Mouse (Mus musculus): ENCODE data around the gene Castor1. TPM values are rescaled to one million over a fixed set of nuclear protein-coding genes. Genes with fewer than 3 reads are reported as not detected.
A peak's percentile ranks its signal among the peaks of the same experiment; 100 is the strongest.

The Castor1 gene
- total and polyA plus RNA-seq, 3 experiments, result 4.7 to 23.7 (median 13.0) TPM

DNA sequence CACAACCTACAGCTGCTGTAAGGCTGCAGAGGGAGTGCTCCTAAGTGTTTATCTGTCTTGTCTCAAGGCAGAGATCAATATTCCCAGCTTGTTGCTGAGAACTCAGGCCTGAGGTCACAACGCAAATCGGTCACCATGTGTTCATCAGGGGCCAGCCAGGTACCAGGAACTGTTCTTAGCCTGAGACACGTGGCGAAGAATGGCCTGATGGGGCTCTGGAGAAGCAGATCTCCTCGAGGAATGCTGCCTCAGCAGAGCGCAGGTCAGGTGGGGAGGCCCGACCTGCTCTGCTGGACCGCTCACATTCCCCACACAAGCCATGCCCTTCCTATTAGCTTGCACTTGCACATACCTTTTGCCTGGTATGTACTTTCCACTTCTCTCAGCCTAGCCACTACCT is 21.4 kb upstream of the Castor1 start:
- Histone ChIP-seq H3K4me3 (replicated peaks in 1 of 3; ENCODE audit: low read depth in 2 of 3, low read length in 2 of 3, poor library complexity in 1 of 3) (peak overlapping the region in 1 of 3 experiments; percentile 0), H3K9ac (ENCODE audit: insufficient read depth, low read depth) (no peak overlapping the region), H3K27ac (ENCODE audit: insufficient read depth, low read depth) (0 out of 2 replicates have a peak overlapping the region, but pooled peaks have one; percentile 69), H3K4me2 (ENCODE audit: insufficient read depth, low read depth, poor library complexity, severe bottlenecking) (no peak overlapping the region), H3K79me2 (replicated peaks; ENCODE audit: control insufficient read depth, extremely low read depth, insufficient read depth, poor library complexity, severe bottlenecking) (peaks cover 15% of the 10 kb centered on the region), H3K36me3 (replicated peaks in 1 of 2; ENCODE audit: control insufficient read depth in 1 of 2, insufficient read depth in 1 of 2, low read length in 1 of 2) (peaks cover 0 to 25% of the 10 kb centered on the region in 2 experiments), H3K9me3 (replicated peaks; ENCODE audit: low read length) (no peaks in the 10 kb centered on the region), H3K4me1 (ENCODE audit: control insufficient read depth in 1 of 2, insufficient read depth in 2 of 2) (peaks cover 44 to 94% of the 10 kb centered on the region in 2 experiments), H3K27me3 (replicated peaks) (no peaks in the 10 kb centered on the region)
- DNase-seq (ENCODE audit: extremely low read depth), result no peak
- dilution Hi-C loops (cut with MboI; ENCODE audit: extremely low pct_ligation_motif_present, extremely low pct_unique_long_range_greater_than_20kb, low sequenced_read_pairs), result no loop called here
- no peak for TF ChIP-seq USF1 (IDR thresholded peaks at IDR 0.05; ENCODE audit: low read depth, low read length)
- TF ChIP-seq KAT2A (IDR thresholded peaks at IDR 0.05; ENCODE audit: insufficient replicate concordance, low read length), result no peak
- TF ChIP-seq POLR2A (IDR thresholded peaks at IDR 0.05; ENCODE audit: low read depth, low read length), result no peak
- TF ChIP-seq TBP (conservative IDR thresholded peaks at IDR 0.05; ENCODE audit: low read depth, low read length), result no peak
- no peak for TF ChIP-seq ZC3H11A (IDR thresholded peaks at IDR 0.05; ENCODE audit: low read depth, low read length)
- TF ChIP-seq UBTF (IDR thresholded peaks at IDR 0.05; ENCODE audit: low read depth, low read length), result no peak
- TF ChIP-seq SMC3 (IDR thresholded peaks at IDR 0.05; ENCODE audit: low read depth, low read length), result no peak
- in situ Hi-C loops (cut with MboI; ENCODE audit: low pct_ligation_motif_present, low pct_unique_long_range_greater_than_20kb, low sequenced_read_pairs), result no loop called here

DNA sequence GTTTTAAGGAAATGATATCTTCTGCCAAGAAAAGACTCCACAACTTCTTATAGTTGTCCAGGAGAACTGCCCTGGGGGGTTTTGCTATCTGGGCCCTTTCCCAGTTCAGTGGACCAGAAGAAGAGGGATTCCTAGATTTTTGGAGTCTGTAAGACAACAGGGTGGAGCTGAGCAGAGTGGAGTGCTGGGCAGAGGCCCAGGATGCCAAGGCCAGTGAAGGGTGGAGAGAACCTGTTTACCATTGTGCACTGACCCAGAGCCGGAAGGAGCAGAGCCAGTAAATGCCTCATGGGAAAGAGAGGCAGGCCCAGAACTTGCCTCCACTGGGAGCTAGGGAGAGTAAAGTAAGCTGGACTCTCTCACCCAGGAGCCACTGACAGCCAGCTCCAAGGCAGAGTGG is 20.3 kb upstream of the Castor1 start:
- DNase-seq (ENCODE audit: extremely low read depth), result no peak
- dilution Hi-C loops (cut with MboI; ENCODE audit: extremely low pct_ligation_motif_present, extremely low pct_unique_long_range_greater_than_20kb, low sequenced_read_pairs) (no loop called here), in situ Hi-C loops (cut with MboI; ENCODE audit: low pct_ligation_motif_present, low pct_unique_long_range_greater_than_20kb, low sequenced_read_pairs) (no loop called here)
- Histone ChIP-seq H3K4me2 (ENCODE audit: insufficient read depth, low read depth, poor library complexity, severe bottlenecking) (no peak overlapping the region; the same call in 1 of the 2 replicates), H3K36me3 (replicated peaks in 1 of 2; ENCODE audit: control insufficient read depth in 1 of 2, insufficient read depth in 1 of 2, low read length in 1 of 2) (peaks cover 0 to 23% of the 10 kb centered on the region in 2 experiments), H3K27me3 (replicated peaks) (no peaks in the 10 kb centered on the region), H3K9ac (ENCODE audit: insufficient read depth, low read depth) (no peak overlapping the region), H3K4me1 (ENCODE audit: control insufficient read depth in 1 of 2, insufficient read depth in 2 of 2) (peaks cover 44 to 94% of the 10 kb centered on the region in 2 experiments), H3K4me3 (replicated peaks in 1 of 3; ENCODE audit: low read depth in 2 of 3, low read length in 2 of 3, poor library complexity in 1 of 3) (no peak overlapping the region), H3K27ac (ENCODE audit: insufficient read depth, low read depth) (no peak overlapping the region), H3K79me2 (replicated peaks; ENCODE audit: control insufficient read depth, extremely low read depth, insufficient read depth, poor library complexity, severe bottlenecking) (peaks cover 15% of the 10 kb centered on the region), H3K9me3 (replicated peaks; ENCODE audit: low read length) (no peaks in the 10 kb centered on the region)
- TF ChIP-seq USF2 (conservative IDR thresholded peaks at IDR 0.05; ENCODE audit: low read depth, low read length), result no peak
- TF ChIP-seq MXI1 (IDR thresholded peaks at IDR 0.05; ENCODE audit: low read depth, low read length), result no peak
- no peak for TF ChIP-seq ZMIZ1 (IDR thresholded peaks at IDR 0.05; ENCODE audit: low read depth, low read length)
- TF ChIP-seq KAT2A (IDR thresholded peaks at IDR 0.05; ENCODE audit: insufficient replicate concordance, low read length), result no peak
- no peak for TF ChIP-seq RAD21 (IDR thresholded peaks at IDR 0.05; ENCODE audit: low read depth, low read length)
- TF ChIP-seq CHD2 (IDR thresholded peaks at IDR 0.05; ENCODE audit: low read length), result no peak
- no peak for TF ChIP-seq MEF2A (IDR thresholded peaks at IDR 0.05; ENCODE audit: borderline replicate concordance, low read depth, low read length)
- TF ChIP-seq NRF1 (IDR thresholded peaks at IDR 0.05; ENCODE audit: low read depth, low read length), result no peak
- no peak for TF ChIP-seq ETS1 (conservative IDR thresholded peaks at IDR 0.05; ENCODE audit: low read depth, low read length)
- no peak for TF ChIP-seq RCOR1 (conservative IDR thresholded peaks at IDR 0.05; ENCODE audit: low read depth, low read length)
- TF ChIP-seq SMC3 (IDR thresholded peaks at IDR 0.05; ENCODE audit: low read depth, low read length), result no peak
- TF ChIP-seq ZNF384 (IDR thresholded peaks at IDR 0.05; ENCODE audit: low read depth, low read length), result no peak
- TF ChIP-seq USF1 (IDR thresholded peaks at IDR 0.05; ENCODE audit: low read depth, low read length), result no peak
- no peak for TF ChIP-seq CTCF (conservative IDR thresholded peaks at IDR 0.05 in 1 of 2, IDR thresholded peaks at IDR 0.05 in 1 of 2; ENCODE audit: low read depth in 2 of 2, low read length in 2 of 2)
- TF ChIP-seq ZC3H11A (IDR thresholded peaks at IDR 0.05; ENCODE audit: low read depth, low read length), result no peak
